Comparison of ENCODE assay signal across 7 mouse cellular contexts in the genomic region with DNA sequence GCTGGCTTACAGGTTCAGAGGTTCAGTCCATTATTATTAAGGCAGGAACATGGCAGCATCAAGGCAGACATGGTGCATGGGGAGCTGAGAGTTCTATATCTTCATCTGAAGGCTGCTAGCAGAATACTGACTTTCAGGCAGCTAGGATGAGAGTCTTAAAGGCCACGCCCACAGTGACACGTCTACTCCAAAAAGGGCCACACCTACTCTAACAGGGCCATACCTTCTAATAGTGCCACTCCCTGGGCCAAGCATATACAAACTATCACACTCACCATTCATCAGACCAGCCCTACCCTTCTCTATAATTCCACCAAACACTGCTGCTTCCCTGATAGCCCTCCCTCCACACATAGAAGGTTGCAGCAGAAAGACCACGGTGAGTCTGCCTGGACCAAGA. TPM values are rescaled to one million over a fixed set of nuclear protein-coding genes. Genes with fewer than 3 reads are reported as not detected.
A peak's percentile ranks its signal among the peaks of the same experiment; 100 is the strongest.
DNase-seq lines count a peak whose midpoint lies in the region; ATAC-seq and TF ChIP-seq lines count a peak whose summit lies in the region.
"Not testable (repeated sequence)": the region's sequence is repeated elsewhere in the genome, so short reads cannot be mapped to it uniquely, and the experiment has no call there.

No protein-coding gene starts in this region.

- H3K9ac ChIP-seq in embryonic facial prominence, embryonic 15.5 days; limb, embryonic 15.5 days; liver, embryonic 12.5 days; liver, embryonic 15.5 days: not testable (repeated sequence)

- H3K4me3 ChIP-seq in bone marrow macrophage, adult 2 months (ENCODE audit: insufficient read depth, low read length); embryonic facial prominence, embryonic 15.5 days (replicated peaks); limb, embryonic 15.5 days; liver, embryonic 12.5 days; liver, embryonic 15.5 days (replicated peaks); macrophage (ENCODE audit: inconsistent target): not testable (repeated sequence)

- not testable (repeated sequence) for H3K79me2 ChIP-seq in macrophage (ENCODE audit: inconsistent target)

- not testable (repeated sequence) for ATAC-seq in embryonic facial prominence, embryonic 15.5 days (ENCODE audit: insufficient number of reproducible peaks, low FRiP score, low TSS enrichment, low read depth); limb, embryonic 15.5 days (ENCODE audit: insufficient number of reproducible peaks, low FRiP score, low TSS enrichment, low read depth)
- peak; percentile 83 for ATAC-seq in liver, embryonic 12.5 days
- ATAC-seq in liver, embryonic 15.5 days (ENCODE audit: insufficient read depth): peak; percentile 71

- H3K4me2 ChIP-seq in embryonic facial prominence, embryonic 15.5 days (replicated peaks); limb, embryonic 15.5 days; liver, embryonic 12.5 days; liver, embryonic 15.5 days: not testable (repeated sequence)

- H3K27ac ChIP-seq in bone marrow macrophage, adult 2 months (ENCODE audit: insufficient read depth, low read depth, low read length): peak overlapping the region; percentile 79
- H3K27ac ChIP-seq in embryonic facial prominence, embryonic 15.5 days (replicated peaks): peak overlapping the region; percentile 78
- peak overlapping the region; percentile 75 for H3K27ac ChIP-seq in limb, embryonic 15.5 days
- 0 out of 2 replicates have a peak overlapping the region, but pooled peaks have one; percentile 40 for H3K27ac ChIP-seq in liver, embryonic 12.5 days
- not testable (repeated sequence) for H3K27ac ChIP-seq in liver, embryonic 15.5 days (replicated peaks)
- H3K27ac ChIP-seq in macrophage: peak overlapping the region; percentile 77

- DNase-seq in c-Kit-positive CD71-positive TER-119-positive erythroid progenitor cells, embryonic 14.5 days (ENCODE audit: low spot score): peak; percentile 62

- not testable (repeated sequence) for H3K27me3 ChIP-seq in embryonic facial prominence, embryonic 15.5 days; limb, embryonic 15.5 days; liver, embryonic 12.5 days (replicated peaks); liver, embryonic 15.5 days

- TF ChIP-seq POLR2A in bone marrow macrophage, adult 2 months (IDR thresholded peaks at IDR 0.05; ENCODE audit: borderline replicate concordance, low read depth, low read length): not testable (repeated sequence)

- TF ChIP-seq CTCF in bone marrow macrophage, adult 2 months (IDR thresholded peaks at IDR 0.05; ENCODE audit: low read depth, low read length): not testable (repeated sequence)

- H3K36me3 ChIP-seq in embryonic facial prominence, embryonic 15.5 days; limb, embryonic 15.5 days; liver, embryonic 12.5 days; liver, embryonic 15.5 days (replicated peaks); macrophage (ENCODE audit: inconsistent target): not testable (repeated sequence)

- not testable (repeated sequence) for H3K9me3 ChIP-seq in embryonic facial prominence, embryonic 15.5 days (replicated peaks); limb, embryonic 15.5 days; liver, embryonic 12.5 days (replicated peaks); liver, embryonic 15.5 days (replicated peaks)

- WGBS in embryonic facial prominence, embryonic 15.5 days: 74% methylated on average over 3 of the region's 3 CpGs
- 76% methylated on average over 3 of the region's 3 CpGs for WGBS in limb, embryonic 15.5 days
- WGBS in liver, embryonic 12.5 days (ENCODE audit: insufficient replicate concordance): 58% methylated on average over 3 of the region's 3 CpGs
- 51% methylated on average over 3 of the region's 3 CpGs for WGBS in liver, embryonic 15.5 days (ENCODE audit: insufficient replicate concordance)
- 91% methylated on average over 3 of the region's 3 CpGs for WGBS in macrophage (ENCODE audit: missing documents)

- peaks cover 21% of the 10 kb centered on the region for H3K4me1 ChIP-seq in bone marrow macrophage, adult 2 months (ENCODE audit: control insufficient read depth, insufficient read depth, low read length)
- H3K4me1 ChIP-seq in embryonic facial prominence, embryonic 15.5 days: peaks cover 19% of the 10 kb centered on the region
- peaks cover 15% of the 10 kb centered on the region for H3K4me1 ChIP-seq in limb, embryonic 15.5 days
- H3K4me1 ChIP-seq in liver, embryonic 12.5 days: peaks cover 53% of the 10 kb centered on the region
- peaks cover 31% of the 10 kb centered on the region for H3K4me1 ChIP-seq in liver, embryonic 15.5 days (replicated peaks)

RNA-seq across cellular contexts. Expression of gene Pik3cg, which starts 30.7 kb away (rescaled TPM):
- 73.2 and 75.7 TPM in 2 replicates for polyA plus RNA-seq in bone marrow macrophage, adult 2 months (2012; ENCODE audit: insufficient read depth, insufficient read length, missing spikeins)
- polyA plus RNA-seq in embryonic facial prominence, embryonic 15.5 days (2015; fragmentation: Nextera tagmentation; extraction: Ambion mirVana): 2.8 and 4.0 TPM in 2 replicates
- 3.3 TPM in 2 replicates for polyA plus RNA-seq in limb, embryonic 15.5 days (2015; fragmentation: Nextera tagmentation; extraction: Ambion mirVana)
- polyA plus RNA-seq in liver, embryonic 12.5 days (2016; fragmentation: Nextera tagmentation; extraction: Ambion mirVana): 4.9 TPM in 2 replicates
- 3.3 and 3.4 TPM in 2 replicates for polyA plus RNA-seq in liver, embryonic 15.5 days (2015; fragmentation: Nextera tagmentation; extraction: Ambion mirVana)
- 100 to 1,000 TPM in 1 of 26 experiments, 10 to 100 TPM in 24, 1 to 10 TPM in 1; 3.7 to 101 (median 51.9) TPM for total RNA-seq in macrophage (2018; cell fraction: chromatin; rRNA removed)
- total RNA-seq in macrophage (2018; cell fraction: cytosol; rRNA removed): 10 to 100 TPM; 17.9 to 46.3 (median 30.7) TPM
- 100 to 1,000 TPM in 1 of 26 experiments, 10 to 100 TPM in 25; 10.6 to 129 (median 43.1) TPM for total RNA-seq in macrophage (2018; cell fraction: nucleus; rRNA removed)
- 21.7 to 56.8 TPM (median 24.4 TPM) in 3 replicates for polyA plus RNA-seq in macrophage (2018)
